Mouse (Mus musculus) naive thymus-derived CD4-positive, alpha-beta T cell, adult 2 months (primary cell): ENCODE measurements at regions not wholly inside any gene's neighbourhood (a gene's known extent, or its start where the extent isn't known, plus 50 kb on each side); places are given as distances from the start of the nearest gene placed in this dataset.

ENCODE experiments used
- DNase-seq: peaks from one replicate; pipeline ENCODE4 v3.0.0-alpha.2; 2011; ENCODE audit warnings: low read depth

DNA sequence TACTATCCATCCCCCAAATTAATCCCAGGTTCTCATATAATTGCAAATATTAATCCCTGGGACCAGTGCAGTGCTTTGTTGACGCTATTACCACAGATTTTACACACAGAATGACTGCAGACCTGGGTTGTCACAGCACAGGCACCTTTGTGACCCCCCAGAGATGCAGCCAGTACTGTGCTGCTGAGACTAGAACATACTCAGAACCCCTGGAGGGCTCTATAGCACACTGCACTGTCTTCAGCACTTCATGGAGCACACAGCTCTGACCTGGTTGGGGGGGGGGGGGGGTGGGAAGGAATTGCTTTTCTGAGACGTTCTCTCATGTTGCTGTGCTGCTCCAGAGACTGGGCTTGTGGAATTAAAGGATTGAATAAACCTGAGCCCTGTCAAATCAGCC is 154.9 kb upstream of the Gm34302 start:
- no peak for DNase-seq

DNA sequence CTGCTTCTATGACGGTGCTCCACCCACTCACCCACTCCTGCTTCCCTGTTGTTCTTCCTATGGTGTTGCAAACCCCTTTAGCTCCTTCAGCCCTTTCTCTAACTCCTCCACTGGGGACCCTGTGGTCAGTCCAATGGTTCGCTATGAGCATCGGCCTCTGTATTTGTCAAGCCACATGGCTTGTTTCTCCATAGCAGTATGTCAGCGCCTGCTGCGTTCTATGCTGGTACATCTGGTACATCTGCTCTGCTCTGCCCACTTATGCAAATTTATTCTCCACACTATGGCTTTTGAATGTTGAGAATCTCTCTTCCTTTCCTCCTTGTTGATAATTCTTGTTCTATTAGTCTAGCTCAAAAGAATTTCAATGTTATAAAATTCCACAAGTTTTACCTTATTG is 154.2 kb upstream of the Gm34302 start:
- DNase-seq = no peak

DNA sequence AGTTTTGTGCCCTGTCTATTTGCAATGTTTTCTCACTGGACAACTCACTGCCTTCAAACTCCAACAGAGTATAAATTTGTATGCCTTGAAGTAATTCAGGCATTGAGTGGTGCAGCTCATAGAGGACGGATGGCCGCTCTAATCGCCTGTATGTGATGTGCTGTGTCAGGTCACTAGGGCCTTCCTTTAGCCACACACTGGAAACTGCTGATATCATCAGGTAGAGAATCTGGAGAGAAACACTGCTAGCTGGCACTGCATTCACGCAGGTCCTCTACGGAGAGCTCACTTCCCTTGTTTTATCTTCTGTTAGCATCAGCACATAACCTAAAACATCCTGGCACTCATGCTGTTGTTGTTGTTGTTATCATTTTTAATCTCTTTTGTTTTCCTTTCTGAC is 144.0 kb upstream of the Gm34302 start:
- DNase-seq = no peak

GRCm38 (mm10) chr3:63616127-63616526 is 132.4 kb upstream of the Gm34302 start:
- DNase-seq = no peak

DNA sequence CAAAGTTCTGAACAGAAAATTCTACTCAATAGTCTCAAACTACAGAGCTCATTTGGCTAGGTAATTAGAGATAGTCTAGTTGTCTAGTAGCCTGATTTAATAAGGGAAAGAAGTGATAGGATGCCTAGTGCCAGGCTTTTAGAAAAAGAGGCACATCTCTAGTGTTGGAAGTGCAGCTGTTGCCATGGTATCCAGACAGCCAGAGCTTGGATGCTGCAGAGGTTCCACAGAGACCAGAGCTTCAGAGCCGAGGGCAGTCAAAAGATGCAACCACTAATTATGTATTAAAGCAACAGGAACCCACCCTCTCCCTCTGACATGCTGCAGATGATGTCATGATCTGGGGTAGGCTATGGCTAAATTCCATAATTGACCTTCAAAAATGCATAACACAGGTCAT is 130.0 kb upstream of the Gm34302 start:
- DNase-seq = no peak

DNA sequence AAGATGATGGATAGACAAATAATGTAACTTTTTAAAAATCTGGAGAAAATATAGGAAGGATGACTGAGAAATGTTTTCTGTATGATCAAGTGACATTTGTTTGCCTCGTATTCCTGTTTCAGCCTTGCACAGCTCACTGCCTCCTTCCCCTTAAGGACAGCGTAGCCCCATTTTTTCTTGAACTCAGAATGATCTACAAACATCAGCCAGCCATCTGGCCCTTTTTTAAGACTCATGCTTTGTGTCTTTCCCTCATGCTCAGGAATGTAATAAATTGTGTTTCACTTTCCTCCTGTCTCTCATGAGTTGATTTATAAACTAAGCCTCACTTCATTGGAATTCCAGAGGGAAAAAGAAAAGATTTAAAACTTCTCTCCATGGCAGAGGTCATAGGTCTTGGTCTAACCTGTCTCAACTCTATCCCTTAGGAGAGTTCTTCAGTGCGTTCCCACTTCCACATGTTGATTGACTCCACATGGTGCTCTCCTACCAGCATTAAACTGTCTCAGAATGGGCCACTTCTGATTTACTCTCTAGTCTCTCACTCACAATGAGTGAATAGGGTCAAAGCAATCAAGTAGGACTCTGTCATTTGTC is 129.2 kb upstream of the Gm34302 start:
- no peak for DNase-seq

DNA sequence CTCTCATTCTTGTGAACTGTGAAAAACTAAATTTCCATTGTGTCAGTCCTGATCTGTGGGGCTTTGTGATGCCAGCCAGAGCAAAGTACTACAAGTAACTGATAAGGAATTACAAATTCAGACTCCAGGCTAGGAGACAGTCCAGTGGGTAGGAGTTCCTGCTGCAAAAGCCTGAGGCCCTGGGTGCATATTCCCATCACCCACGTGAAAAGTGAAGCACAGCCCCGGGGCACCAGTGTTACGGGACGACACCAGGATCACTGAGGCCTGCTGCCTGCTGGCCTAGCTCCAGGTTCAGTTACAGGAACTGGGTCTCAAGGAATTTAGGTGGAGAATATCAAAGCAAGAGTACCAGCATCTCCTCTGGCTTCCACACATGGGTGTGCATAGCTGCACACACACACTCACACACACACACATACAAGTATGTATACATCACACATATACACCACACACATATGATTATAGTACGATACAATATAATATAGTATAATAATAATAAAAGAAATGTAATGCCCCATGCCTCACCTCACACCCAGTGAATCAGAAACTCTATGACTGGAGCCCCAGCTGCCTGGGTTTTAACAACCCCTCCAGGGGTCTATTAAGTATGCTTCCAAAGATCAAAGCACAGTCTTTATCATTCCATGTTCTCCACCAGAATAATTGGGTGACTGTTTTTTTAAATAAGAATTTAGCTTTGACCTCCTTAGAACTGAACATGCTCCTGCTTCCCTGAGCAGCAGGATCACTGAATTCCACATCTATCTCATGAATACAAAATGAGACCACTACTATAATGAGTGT is 126.6 kb upstream of the Gm34302 start:
- no peak for DNase-seq

DNA sequence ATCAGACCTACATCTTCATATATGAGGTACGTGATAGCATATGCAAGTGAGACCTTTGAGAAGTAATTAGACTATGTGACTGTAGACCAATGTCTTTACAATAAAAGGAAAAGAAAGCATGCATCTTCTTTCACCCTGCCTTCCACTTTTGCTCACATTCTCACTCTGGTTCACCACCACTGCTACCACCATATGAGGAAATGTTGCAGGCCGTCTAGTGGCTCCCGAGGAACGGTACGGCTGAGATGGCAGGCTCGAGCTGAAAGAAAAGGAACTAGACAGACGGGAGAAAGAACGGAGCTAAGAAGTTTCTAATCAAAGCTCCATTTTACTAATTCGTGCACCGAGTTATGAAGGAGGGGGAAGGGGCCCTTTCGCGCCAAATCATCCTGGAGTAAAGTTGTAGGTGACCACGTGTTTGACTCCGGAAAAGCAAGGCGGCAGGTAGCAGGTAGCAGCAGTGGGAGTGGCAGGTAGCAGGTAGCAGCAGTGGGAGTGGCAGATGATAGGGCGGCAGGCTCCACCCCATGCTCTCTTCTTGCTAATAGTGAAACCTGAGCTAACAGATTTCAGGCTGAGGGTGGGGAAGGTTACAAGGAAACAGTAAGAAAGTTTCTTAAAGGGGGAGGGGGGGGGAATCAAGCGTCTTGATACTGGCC is 125.9 kb upstream of the Gm34302 start:
- DNase-seq = no peak

- no peak for DNase-seq
Measured at GRCm38 (mm10) chr3:63582717-63583696, 99.3 kb upstream of the Gm34302 start.

- no peak for DNase-seq
Measured at GRCm38 (mm10) chr3:63582180-63582579, 98.5 kb upstream of the Gm34302 start.

DNA sequence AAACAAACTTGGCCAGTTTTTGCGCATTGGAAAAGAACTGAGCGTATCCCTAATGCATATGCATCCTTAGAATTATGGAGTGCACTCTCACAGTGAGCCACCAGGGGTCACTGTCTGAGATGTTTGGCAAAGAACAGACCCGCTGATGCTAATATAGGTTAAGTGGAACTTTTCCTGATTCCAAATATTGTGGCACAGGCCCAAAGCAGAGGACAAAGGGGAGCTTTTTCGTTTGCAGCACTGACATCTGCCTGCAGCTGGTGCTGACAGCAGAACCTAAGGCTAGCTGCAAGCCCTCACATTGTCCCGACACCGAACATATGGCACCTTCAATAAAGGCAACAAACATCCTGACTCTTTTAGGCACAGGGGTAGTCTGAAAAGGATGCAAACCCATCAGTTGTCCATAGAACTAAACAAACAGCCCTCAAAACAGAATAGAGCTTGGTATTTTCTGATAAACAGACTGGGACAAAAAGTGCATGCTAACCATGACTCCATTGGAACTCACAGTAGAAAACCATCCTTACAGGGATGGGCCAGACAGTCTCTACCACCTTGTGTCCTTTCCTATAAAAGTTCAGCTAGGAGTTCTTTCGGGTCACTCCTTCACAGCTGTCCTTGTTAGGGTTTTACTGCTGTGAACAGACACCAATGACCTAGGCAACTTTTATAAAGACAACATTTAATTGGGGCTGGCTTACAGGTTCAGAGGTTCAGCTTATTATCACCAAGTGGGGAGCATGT is 87.1 kb upstream of the Gm34302 start:
- DNase-seq = peak; percentile 24

- no peak for DNase-seq
Measured at GRCm38 (mm10) chr3:63570082-63570481, 86.4 kb upstream of the Gm34302 start.

DNA sequence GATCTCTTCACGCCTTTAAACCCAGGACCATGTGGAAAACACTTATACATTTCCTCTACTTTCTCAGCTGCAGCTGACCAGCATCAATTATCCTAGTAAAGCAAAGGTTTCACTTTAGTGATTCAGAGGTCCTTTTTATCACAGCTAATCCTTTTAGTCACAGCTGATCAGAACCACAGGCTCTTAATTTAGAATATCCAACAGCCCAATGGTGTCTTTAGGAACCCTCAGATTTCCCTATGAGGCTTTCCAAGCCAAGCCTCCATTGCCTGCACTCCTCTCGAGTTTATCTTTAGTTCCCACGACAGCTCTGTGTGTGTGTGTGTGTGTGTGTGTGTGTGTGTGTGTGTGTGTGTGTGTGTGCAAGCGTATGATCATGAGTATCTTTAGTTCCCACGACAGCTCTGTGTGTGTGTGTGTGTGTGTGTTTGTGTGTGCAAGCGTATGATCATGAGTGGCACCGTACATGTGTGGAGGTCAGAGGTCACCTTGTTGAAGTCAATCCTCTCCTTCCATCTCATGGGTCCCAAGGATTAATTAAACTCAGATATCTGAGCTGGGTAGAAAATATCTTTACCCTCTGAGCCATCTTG is 85.4 kb upstream of the Gm34302 start:
- no peak for DNase-seq

DNA sequence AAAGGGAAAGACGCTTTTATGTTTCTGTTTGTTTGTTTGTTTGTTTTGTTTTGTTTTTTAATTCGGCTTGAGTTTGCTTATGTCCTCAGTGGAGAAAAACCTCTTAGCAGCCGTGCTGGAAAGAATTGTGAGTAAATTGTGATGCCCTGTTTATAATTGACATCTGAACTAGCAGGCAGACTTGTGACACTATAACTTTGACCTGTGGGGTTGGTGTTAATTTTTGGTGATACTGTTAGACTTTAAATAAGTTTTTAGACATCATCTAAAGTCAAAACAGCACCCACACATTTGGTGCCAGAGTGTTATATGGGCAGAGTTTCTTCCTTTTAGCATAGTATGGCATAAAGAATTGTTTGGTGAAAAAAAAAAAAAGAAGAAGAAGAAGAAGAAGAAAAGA is 84.0 kb upstream of the Gm34302 start:
- no peak for DNase-seq

DNA sequence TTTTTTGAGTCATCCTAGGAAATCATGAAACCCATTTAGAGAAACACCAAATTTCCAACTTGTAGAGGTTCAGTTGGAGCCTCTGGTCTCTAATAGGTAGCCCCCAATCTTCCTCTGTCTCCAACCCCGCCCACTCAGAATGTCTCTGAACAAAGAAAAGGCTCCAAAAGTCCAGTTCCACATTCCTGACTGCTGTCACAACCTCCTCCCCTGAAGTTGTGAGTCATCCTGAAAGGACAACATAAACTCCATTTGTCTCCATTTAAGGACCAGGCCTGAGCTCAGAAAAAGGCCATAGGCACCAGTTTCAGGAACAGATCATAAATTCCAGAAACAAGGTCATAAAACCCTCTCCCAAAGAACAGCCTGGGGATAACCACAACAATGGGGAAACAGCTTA is 79.4 kb upstream of the Gm34302 start:
- DNase-seq = no peak

- no peak for DNase-seq
Measured at GRCm38 (mm10) chr3:63562532-63562931, 78.9 kb upstream of the Gm34302 start.

- DNase-seq = no peak
Measured at GRCm38 (mm10) chr3:63560745-63561151, 77.1 kb upstream of the Gm34302 start.

GRCm38 (mm10) chr3:63556741-63557140 is 73.1 kb upstream of the Gm34302 start:
- no peak for DNase-seq

GRCm38 (mm10) chr3:63554872-63555271 is 71.2 kb upstream of the Gm34302 start:
- peak; percentile 48 for DNase-seq

GRCm38 (mm10) chr3:63553426-63553825 is 69.7 kb upstream of the Gm34302 start:
- DNase-seq = no peak

DNA sequence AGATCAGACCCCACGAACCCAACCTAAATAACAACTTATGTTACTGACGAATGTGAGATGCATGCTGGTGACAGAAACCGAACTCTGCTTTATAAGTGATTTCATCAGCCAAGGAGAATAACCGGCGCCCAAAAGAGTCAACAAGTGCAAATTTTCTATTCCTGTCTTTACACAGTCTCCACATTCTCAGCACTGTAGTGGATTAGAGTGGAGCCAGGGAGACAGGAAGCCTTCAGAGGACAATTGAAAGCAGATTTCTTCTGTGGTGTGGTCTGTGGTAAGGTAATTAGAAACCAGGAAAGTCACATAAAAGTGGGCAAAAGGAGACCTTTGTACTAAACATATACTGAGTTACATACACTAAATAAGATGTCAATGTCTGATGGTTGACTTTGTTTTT is 68.0 kb upstream of the Gm34302 start:
- DNase-seq = no peak
